Mouse (Mus musculus) stomach, postnatal 0 days (tissue): ENCODE data around the gene Anapc15-ps.

ENCODE experiments used
- CTCF ChIP-seq: IDR thresholded peaks from 2 replicates; pipeline ENCODE4 v1.5.1; 2016; ENCODE audit warnings: antibody characterized with exemption, low read depth, mild to moderate bottlenecking, moderate library complexity
- EP300 ChIP-seq: optimal IDR thresholded peaks from 2 replicates; pipeline ENCODE3; 2016; ENCODE audit warnings: antibody characterized with exemption

DNA sequence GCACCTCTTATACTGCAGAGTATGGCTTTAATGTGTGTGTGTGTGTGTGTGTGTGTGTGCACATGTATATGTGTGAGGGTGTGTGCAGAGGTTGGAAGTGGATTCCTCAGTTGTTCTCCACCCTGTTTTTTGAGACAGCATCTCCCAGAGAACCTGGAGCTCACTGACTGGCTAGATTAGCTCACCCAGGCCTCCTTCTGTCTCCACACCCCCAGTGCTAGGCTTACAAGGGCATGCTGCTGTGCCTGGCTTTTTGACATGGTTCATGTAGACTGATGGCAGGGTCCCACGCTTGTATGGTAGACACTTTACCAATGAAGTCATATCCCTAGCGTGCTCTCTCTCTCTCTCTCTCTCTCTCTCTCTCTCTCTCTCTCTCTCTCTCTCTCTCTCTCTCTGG, 3.1 kb upstream of the Anapc15-ps start:
- TF ChIP-seq EP300: no peak
- no peak for TF ChIP-seq CTCF
